Mouse (Mus musculus): ENCODE measurements at regions not wholly inside any gene's neighbourhood (a gene's known extent, or its start where the extent isn't known, plus 50 kb on each side); places are given as distances from the start of the nearest gene placed in this dataset.

DNA sequence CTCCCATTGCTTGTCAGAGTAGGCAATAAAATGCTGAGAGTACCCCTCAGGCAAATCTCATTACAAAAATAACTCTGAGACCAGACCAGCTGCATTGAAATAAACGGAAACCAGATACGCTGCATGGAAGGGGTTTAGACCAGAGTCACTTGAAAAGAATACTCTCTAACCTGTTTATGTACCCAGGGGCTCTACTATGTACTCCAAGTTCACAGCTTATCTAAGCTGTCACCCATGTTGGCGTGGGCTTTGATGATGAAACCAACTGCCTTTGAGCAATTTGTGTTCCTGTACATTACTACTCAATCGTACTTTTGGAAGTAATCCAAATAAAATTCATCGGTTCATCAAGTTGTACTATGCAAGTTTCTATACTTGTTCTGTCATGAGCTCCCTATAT, 692.3 kb downstream of the Serpinb8 start:
- no peaks in the 10 kb centered on the region for H3K27me3 ChIP-seq (ENCODE audit: control insufficient read depth, insufficient read depth, low read length)
- no peak for ATAC-seq (replicated peaks; ENCODE audit: extremely low read depth, insufficient read depth, low FRiP score)
- H3K36me3 ChIP-seq (ENCODE audit: control insufficient read depth, insufficient read depth): no peaks in the 10 kb centered on the region
- no peak overlapping the region; the same call in 1 of the 2 replicates for H3K4me3 ChIP-seq (ENCODE audit: low read length)
- H3K9me3 ChIP-seq (replicated peaks; ENCODE audit: control insufficient read depth, low read length): no peaks in the 10 kb centered on the region; the same call in 1 of the 2 replicates
- 53% methylated on average over 5 of the region's 5 CpGs for WGBS
- no peak overlapping the region for H3K27ac ChIP-seq (ENCODE audit: low read length)
- H3K9ac ChIP-seq (ENCODE audit: low read length): no peak overlapping the region
- no peak overlapping the region; the same call in 1 of the 2 replicates for H3K4me2 ChIP-seq (ENCODE audit: low read depth, low read length)
- H3K4me1 ChIP-seq (ENCODE audit: control insufficient read depth, insufficient read depth, low read length): no peaks in the 10 kb centered on the region

DNA sequence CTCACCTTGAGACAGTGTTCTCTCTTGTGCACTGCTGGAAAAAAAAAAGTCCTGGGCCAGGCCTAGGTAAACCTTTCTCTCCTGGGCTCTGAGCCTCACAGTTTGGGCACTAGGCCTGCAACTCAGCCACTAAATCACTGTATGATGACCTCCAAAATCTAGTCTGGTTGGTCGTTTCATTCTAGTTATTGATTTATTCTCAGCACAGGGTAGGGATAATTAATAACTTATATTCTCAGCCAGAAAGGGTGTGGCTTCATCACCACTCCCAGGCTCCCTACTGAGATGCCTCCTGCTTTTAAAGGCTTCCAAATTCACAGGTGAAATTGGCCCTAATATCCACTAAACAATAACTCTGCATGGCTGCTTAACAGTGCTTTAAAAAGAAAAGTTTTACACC, 696.8 kb downstream of the Serpinb8 start:
- 48% methylated on average over 1 of the region's 1 CpGs for WGBS
- H3K27ac ChIP-seq (ENCODE audit: low read length): no peak overlapping the region
- H3K9ac ChIP-seq (ENCODE audit: low read length): no peak overlapping the region
- H3K36me3 ChIP-seq (ENCODE audit: control insufficient read depth, insufficient read depth): no peaks in the 10 kb centered on the region
- H3K27me3 ChIP-seq (ENCODE audit: control insufficient read depth, insufficient read depth, low read length): no peaks in the 10 kb centered on the region
- no peaks in the 10 kb centered on the region for H3K4me1 ChIP-seq (ENCODE audit: control insufficient read depth, insufficient read depth, low read length)
- no peak for ATAC-seq (replicated peaks; ENCODE audit: extremely low read depth, insufficient read depth, low FRiP score)
- H3K9me3 ChIP-seq (replicated peaks; ENCODE audit: control insufficient read depth, low read length): no peaks in the 10 kb centered on the region
- no peak overlapping the region for H3K4me3 ChIP-seq (ENCODE audit: low read length)
- H3K4me2 ChIP-seq (ENCODE audit: low read depth, low read length): no peak overlapping the region

Measured in heart, embryonic 16.5 days (tissue).